Mouse (Mus musculus): Measurements from ENCODE around the gene Olfr750.
A peak's percentile ranks its signal among the peaks of the same experiment; 100 is the strongest.

The Olfr750 gene

DNA sequence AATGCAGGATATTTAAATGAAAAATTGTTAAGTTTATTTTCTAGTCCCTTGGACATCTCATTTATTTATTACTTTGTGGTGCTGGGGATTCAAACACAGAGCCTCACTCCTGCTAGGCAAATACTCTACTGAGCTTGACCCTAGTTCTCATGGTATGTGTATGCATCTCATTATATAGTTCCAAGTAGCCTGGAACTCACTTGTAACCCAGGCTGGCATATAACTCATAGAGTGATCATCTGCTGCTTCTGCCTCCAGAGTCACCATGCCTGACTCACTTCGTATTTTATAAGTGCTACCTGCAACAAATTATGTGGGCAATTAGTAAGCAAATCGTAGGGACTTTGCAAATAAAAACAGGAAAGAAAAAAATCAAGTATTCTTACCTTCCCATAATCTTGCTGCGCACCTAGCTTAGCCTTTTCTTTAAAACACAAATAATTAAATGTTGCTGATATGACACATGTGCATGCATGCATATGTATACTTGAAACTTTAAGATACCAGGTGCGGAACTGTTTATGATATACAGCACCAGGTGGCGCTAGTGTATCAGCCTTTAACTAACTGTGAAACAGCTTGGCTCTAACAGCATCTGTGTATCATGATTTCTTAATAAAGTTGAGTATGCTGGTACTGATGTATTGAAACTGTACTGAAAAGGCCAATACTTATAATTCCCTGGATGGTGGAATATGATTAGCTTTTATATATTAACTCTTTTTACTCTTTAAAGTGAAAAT lies 47.7 kb downstream of the Olfr750 start:
- peak; percentile 88 for DNase-seq

DNA sequence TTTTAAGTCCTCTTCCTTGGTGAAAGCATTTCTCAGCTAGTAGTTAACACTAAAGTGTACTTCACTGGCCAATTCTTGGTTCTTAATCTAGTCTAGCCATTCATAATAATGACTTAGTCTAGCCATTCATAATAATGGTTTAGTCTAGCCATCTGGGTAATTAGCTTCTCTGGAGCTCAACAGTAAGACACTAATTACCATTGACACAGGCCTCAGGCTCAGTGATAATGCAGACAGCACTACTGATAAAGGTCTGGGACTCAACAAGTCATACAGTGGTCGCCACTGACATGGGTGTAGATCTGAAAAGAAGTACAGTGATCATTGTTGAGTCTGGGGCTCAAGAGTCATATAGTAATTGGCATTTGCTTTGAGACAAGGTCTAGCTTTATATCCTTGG lies 49.4 kb downstream of the Olfr750 start:
- no peak for DNase-seq

DNA sequence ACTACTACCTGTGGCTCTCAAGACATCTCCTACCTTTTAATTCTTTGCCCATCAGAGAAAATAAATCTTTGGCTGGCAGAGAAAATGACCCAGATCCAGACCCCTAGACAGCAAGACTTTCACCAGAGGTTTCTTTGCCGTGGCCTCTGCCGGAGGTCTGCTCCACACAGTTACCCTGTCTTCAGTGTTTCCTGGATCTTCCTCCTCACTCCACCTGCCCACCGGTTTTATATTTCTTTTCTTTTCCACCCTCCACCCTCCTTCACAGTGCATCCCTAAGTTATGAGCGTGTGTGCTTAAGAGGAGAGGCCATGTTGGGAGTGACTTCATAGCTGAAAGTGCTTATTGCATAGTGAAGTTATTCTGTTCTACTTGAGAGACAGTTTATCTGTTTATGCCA lies 50.8 kb downstream of the Olfr750 start:
- DNase-seq = no peak

DNA sequence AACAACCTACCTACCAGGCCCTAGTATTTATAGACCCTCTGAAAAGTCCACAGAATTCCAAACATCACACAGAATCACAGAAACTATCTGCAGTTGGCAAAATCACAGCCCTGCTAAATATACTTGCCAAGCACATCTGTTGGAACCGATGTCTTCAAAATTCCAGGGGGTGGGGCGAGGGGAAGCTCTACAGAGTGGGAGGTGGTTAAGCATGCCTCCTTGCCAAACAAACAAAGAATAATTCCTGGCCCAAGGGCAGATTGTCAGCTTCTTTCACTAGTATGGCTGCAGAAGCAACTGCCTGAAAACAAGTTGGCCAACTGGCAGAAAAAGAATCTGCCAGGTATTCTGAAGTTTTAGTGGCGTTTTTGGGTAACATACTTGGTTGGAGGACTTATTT lies 57.0 kb downstream of the Olfr750 start:
- peak; percentile 27 for DNase-seq

All from kidney, adult 9 months (tissue).